Mouse (Mus musculus): ENCODE results near the gene Elp5.

DNA sequence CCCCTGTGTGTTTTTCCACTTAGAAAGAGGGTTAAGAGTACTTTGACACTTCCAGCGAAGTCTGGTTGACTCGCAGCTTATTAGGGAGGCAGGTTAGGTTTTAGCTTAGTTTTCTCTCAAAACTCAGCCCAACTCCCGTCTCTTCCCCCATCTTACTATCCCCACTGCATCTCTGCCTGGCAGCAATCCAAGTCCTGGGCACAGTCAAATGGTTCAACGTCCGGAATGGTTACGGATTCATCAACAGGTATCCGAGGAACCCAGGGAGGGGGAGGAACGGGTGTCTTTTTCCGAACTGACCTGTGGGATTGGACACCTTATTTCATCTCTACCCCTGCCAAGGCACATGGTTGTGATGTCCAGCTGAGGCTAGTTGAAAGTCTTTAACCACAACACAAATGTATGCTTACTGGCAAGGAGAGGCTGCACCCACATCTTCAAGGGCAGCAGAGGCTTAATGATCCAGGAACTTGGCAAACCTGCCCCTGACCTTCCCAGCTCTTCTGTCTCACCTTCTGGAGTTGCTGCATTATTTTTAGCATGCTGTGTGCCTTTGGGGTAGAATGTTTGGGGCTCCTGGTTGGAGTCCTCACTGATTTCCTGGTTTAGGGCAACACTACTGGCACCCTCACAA, 45.5 kb downstream of the Elp5 start:
- TF ChIP-seq CTCF (IDR thresholded peaks at IDR 0.05; ENCODE audit: borderline replicate concordance, control insufficient read depth, extremely low read depth, insufficient read depth, low read length, poor library complexity) (no peak), POLR2A (IDR thresholded peaks at IDR 0.05; ENCODE audit: control insufficient read depth, extremely low read depth, insufficient read depth, low read length, poor library complexity) (no peak)
